Mouse (Mus musculus): Measurements from ENCODE around the gene Cap2.

Gene Cap2

DNA sequence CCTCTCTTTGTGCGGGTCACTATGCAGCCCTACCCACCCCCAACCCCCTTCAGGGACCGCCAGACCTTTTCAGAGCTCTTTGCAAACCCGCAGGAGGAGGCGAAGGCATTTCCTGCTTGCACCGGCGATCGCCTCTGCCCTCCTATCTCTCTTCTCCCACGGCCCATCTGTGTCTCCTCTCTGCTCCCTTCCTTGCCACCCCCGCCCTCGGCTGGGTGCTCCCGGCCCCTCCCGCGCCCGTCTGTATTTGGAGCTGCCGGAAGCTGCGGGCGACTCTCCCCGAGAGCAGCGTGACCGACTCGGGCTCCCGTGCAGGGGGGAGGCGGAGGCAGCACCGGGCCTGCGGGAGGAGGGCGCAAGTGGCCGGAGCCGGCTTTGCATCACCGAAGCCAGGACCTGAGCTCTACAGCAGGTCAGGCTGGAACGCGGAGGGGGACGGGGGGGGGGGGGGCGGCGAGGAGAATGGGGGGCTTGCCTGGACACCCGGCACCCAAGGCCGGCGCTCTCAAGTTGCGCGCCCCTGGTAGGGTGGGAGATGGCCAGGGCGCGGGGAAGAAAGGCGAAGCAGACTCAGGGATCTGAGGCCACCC lies at the start of gene Cap2:
Gene Cap2, plus strand, starts transcription at position 49 of the 590 bp plus-strand sequence.
- peak; percentile 67 for DNase-seq (ENCODE audit: low spot score)

- DNase-seq (ENCODE audit: low spot score) = no peak
Observed at GRCm38 (mm10) chr13:46459546-46459945, 42.1 kb upstream of the Cap2 start.

DNA sequence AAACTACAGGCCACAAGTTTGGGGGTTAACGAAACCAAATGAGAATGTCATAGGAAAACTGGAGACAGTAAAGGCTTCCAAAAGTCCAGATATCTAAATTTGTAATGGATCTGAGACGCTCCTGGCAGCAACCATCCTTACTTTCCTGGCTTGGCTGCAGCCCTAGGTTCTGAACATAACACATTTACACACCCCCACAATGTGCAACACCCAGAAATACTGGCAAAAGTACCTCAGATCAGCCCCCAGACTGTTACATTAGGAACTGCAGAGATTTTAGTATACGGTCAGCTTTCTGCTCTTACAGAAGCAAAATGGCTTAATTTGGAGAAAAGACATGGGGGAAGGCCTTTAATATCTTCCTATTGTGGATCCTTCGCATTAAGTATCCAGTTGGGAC lies 39.4 kb upstream of the Cap2 start:
- DNase-seq (ENCODE audit: low spot score) = no peak

DNA sequence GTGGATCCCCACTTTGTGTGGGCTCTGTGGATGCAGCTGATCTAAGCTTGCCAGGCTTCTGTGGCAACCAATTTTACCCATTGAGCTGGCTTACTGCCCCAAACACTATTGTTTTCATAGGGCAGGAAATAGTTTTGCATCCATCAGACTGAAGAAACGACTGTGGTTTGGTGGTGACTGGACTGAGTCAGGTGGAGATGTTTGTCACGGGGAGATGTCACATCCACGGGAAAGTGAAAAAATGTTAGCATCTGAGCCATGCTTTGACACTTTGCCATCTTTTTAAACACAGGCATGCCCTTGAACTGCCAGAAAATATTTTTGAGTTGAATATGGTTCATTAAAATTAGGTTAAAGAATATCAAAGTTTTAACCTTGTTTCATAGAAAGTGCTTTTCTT lies 37.9 kb upstream of the Cap2 start:
- DNase-seq (ENCODE audit: low spot score) = no peak

- no peak for DNase-seq (ENCODE audit: low spot score)
Observed at GRCm38 (mm10) chr13:46468251-46468650, 33.4 kb upstream of the Cap2 start.

- no peak for DNase-seq (ENCODE audit: low spot score)
Observed at GRCm38 (mm10) chr13:46469536-46469935, 32.1 kb upstream of the Cap2 start.

DNA sequence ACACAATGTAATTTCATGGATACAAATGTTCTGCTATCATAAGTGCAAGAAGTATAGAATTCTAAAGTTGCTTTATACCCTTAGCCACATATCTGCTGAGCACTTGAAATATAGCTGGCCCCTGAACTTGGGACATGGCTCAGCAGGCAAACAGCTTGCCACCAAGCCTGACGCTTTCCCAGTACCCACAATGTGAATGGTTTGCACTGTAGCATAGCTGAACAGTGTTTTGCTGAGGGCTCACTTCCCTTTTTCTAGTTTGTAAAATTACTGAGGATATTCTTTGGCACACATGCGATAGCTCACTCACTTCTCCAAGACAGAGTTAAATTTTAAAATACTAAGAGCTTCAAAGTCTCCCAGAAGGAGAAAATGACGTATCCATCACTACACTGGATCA lies 20.4 kb upstream of the Cap2 start:
- no peak for DNase-seq (ENCODE audit: low spot score)

DNA sequence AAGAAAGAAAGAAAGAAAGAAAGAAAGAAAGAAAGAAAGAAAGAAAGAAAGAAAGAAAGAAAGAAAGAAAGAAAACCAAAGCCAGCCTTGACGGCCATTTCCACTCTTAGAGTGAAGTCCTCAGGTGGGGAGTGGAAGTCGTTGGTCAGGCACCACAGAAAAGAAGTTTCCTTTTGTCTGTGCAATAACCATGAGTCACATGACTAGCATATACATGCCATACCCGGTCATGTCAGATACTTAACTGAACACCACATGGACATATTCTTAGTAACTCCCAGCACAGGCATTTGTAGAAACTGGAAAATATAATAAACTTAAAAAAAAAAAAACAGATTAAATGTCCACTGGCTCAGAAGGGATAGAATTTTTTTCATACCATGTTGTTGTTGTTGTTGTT lies 16.0 kb upstream of the Cap2 start:
- no peak for DNase-seq (ENCODE audit: low spot score)

DNA sequence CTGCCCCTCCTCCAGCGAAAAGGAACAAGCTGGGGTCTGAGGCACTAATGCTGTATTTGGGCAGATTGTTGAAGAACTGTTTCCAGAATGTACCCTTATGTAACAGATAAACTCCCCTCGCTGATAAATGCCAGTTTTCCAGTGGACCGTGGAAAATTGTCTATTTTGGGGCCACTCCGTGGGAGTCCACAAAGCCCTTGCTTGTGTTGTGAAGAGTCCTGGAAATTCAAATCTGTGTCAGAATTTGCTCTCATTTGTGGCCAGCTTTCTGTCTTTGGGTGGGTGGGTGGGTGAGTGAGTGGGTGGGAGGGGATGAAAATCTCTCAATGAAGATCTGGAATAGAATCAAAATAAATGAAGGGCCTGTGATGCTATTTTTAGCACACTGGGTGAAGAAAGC lies 13.5 kb upstream of the Cap2 start:
- DNase-seq (ENCODE audit: low spot score) = no peak

- no peak for DNase-seq (ENCODE audit: low spot score)
Observed at GRCm38 (mm10) chr13:46490644-46491043, 11.0 kb upstream of the Cap2 start.

DNA sequence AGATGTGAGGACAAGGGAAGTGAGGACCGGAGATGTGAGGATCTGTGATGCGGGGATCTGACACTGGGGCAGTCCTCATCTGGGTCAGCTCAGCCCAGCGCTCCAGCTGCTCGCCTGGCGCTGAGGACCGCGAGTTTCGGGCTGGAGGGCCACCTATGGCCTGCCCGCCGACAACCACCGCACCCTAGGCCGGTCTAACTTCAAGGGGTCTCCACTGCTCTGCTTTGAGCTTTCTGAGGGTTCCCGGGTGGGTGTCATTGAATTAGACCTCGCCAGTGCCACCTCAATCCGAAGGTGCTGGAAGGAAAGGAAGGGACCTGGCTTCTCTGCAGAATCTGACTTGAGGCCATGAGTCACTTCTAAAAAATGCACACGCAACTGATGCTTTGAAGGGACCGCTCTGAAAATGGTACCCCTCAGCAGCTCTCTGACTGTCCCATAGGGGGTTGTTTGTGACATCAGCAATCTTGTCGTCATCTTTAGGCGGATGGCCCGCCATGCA lies 793 bp downstream of the Cap2 start:
- DNase-seq (ENCODE audit: low spot score) = no peak

- no peak for DNase-seq (ENCODE audit: low spot score)
Observed at GRCm38 (mm10) chr13:46507944-46508343, 6.3 kb downstream of the Cap2 start.

DNA sequence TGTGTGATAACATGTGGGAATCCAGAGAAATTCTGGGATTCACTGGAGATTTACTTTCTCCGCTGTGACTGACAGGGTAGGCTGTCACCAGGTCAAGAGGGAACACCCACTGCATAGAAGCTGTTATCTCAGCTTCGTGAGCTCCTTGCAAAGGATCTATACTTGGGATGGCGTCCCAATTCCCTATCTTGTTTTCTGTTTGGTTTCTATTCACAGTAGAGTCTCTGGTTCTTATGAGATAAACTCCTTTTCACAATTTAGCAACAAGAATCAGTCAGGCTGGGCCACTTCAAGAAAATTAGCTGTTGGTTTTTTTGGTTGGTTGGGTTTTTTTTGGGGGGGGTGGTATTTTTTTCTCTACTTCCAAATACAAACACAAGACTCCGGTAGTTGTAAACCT lies 7.2 kb downstream of the Cap2 start:
- DNase-seq (ENCODE audit: low spot score) = no peak

- no peak for DNase-seq (ENCODE audit: low spot score)
Observed at GRCm38 (mm10) chr13:46510460-46510859, 8.8 kb downstream of the Cap2 start.

- DNase-seq (ENCODE audit: low spot score) = no peak
Observed at GRCm38 (mm10) chr13:46514484-46514883, 12.8 kb downstream of the Cap2 start.

DNA sequence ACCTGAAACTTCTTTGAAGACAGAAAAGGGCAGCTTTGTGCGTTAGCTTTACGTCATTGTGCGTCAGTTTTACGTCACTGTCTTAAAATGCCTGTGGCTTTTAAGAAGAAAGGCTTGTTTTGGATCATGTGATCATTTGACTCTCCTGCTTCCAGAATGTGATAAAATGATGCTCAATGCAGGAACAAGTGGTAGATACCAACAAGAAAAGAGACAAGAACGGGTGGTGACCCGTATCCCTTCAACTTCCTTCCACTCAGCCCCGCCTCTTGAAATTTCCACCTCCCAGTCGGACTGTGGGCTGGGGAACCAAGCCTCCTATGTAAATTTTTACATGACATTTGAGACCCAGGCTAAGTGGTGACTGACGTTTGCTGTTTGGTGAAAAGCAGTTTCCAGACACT lies 13.5 kb downstream of the Cap2 start:
- peak; percentile 53 for DNase-seq (ENCODE audit: low spot score)

DNA sequence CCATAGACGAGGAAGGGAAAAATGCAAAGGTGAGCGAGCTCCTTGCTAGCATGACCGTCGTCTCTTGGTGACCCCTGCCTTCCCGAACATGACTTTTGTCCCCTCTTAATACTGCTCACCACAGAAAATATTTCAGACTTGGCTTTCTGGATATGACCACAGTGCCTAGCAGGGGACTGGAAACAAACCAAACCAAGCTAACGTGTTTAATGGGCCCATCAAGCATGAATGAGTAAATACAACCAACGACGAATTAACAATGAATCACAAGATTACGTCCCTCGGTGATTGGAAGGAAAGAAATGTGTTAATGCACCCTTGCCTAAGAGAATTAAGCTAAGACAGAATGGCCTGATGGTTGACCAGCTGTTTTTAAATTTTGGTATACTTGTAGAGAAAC lies 13.9 kb downstream of the Cap2 start:
- DNase-seq (ENCODE audit: low spot score) = no peak

DNA sequence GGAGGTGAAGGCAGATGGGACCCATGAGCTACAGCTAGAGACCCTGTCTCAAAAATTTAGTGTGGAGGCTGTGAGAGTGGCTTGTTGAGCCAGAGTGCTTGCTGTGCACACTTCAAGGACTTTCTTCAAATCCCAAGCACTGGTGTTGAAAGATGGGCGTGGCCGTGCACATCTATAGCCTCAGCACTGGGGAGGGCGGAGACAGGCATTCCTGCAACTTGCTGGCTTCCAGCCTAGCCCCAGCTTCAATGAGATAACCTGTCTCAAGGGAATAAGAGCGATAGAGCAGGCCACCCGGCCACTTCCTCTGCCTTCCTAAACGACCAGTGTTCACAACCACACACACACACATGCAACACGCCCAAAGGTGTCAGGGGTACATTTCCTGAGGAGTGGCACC lies 14.5 kb downstream of the Cap2 start:
- peak; percentile 80 for DNase-seq (ENCODE audit: low spot score)

GRCm38 (mm10) chr13:46517211-46517685 lies 15.6 kb downstream of the Cap2 start:
- DNase-seq (ENCODE audit: low spot score) = no peak

- DNase-seq (ENCODE audit: low spot score) = no peak
Observed at GRCm38 (mm10) chr13:46521482-46521881, 19.8 kb downstream of the Cap2 start.

DNA sequence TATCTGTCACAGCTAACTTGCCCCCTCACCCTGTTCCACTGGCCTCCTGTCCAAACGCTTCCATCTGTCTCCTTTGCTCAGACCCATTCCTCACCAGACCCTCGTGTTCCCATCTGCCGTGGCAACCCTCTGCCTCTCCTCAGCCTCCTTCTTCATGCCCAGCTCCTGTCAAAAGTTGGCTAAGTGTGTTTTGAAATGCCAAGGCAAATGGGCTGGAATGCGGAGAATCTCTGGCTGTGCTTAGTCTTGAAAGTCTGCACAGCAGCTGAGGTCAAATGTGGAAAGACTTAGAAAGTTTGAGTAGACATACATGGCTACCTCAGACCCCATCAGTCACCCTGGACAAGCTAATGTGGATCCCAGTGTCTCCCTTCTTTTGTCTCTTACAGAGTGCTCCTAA lies 21.1 kb downstream of the Cap2 start:
- DNase-seq (ENCODE audit: low spot score) = no peak

GRCm38 (mm10) chr13:46523235-46523634 lies 21.6 kb downstream of the Cap2 start:
- DNase-seq (ENCODE audit: low spot score) = no peak

- no peak for DNase-seq (ENCODE audit: low spot score)
Observed at GRCm38 (mm10) chr13:46523712-46524111, 22.1 kb downstream of the Cap2 start.
